8 mouse cellular contexts compared by ENCODE assay signal in genomic region chr8:117646020-117646419, GRCm38 (mm10). TPM values are rescaled to one million over a fixed set of nuclear protein-coding genes. Genes with fewer than 3 reads are reported as not detected.
DNase-seq lines count a peak whose midpoint lies in the region; ATAC-seq and TF ChIP-seq lines count a peak whose summit lies in the region.

No protein-coding gene starts in this region.

- no peak overlapping the region for H3K27ac ChIP-seq in kidney, embryonic 14.5 days (ENCODE audit: low read depth, low read length)
- no peak overlapping the region for H3K27ac ChIP-seq in hindbrain, postnatal 0 days

- H3K4me3 ChIP-seq in kidney, embryonic 14.5 days (ENCODE audit: low read length) = no peak overlapping the region
- no peak overlapping the region for H3K4me3 ChIP-seq in hindbrain, postnatal 0 days (ENCODE audit: low read length)

- H3K4me1 ChIP-seq in kidney, embryonic 14.5 days (ENCODE audit: control insufficient read depth, insufficient read depth, low read length) = no peaks in the 10 kb centered on the region
- no peaks in the 10 kb centered on the region for H3K4me1 ChIP-seq in hindbrain, postnatal 0 days (ENCODE audit: insufficient read depth, low read length)

- peak; percentile 7 for DNase-seq in kidney, adult 11 months
- peak; percentile 15 for DNase-seq in Muller cell, postnatal 12 days (ENCODE audit: inconsistent ontology term)
- DNase-seq in c-Kit-positive CD71-negative TER-119-negative erythroid progenitor cells, embryonic 14.5 days (ENCODE audit: low read depth) = peak; percentile 34
- peak; percentile 86 for DNase-seq in hindbrain, postnatal 0 days (ENCODE audit: low spot score)
- DNase-seq in left cerebral cortex, postnatal 10 days (ENCODE audit: extremely low spot score in 1 of 2, low spot score in 2 of 2) = peak; percentile 63 to 69
- peak; percentile 15 for DNase-seq in retina, adult 2 months (ENCODE audit: low read depth, low spot score)

- intact Hi-C loops in left cerebral cortex, postnatal 10 days (cut with DNase I) = loop anchor here (10.0 kb wide), 1 partner anchor 219 kb away; no protein-coding TSS in a partner anchor

- H3K36me3 ChIP-seq in kidney, embryonic 14.5 days (ENCODE audit: control insufficient read depth, insufficient read depth, low read length) = no peaks in the 10 kb centered on the region
- H3K36me3 ChIP-seq in hindbrain, postnatal 0 days (ENCODE audit: insufficient read depth, low read length) = no peaks in the 10 kb centered on the region

- TF ChIP-seq CTCF in hindbrain, postnatal 0 days (IDR thresholded peaks at IDR 0.05; ENCODE audit: low read depth) = peak; percentile 91

- peaks cover 4% of the 10 kb centered on the region; the same call in 1 of the 2 replicates for H3K9me3 ChIP-seq in kidney, embryonic 14.5 days (ENCODE audit: control insufficient read depth, low read length)
- peaks cover 4% of the 10 kb centered on the region; the same call in 1 of the 2 replicates for H3K9me3 ChIP-seq in hindbrain, postnatal 0 days (ENCODE audit: low read length)

- no peak overlapping the region for H3K4me2 ChIP-seq in kidney, embryonic 14.5 days (replicated peaks; ENCODE audit: low read depth, low read length)
- H3K4me2 ChIP-seq in hindbrain, postnatal 0 days (ENCODE audit: low read depth, low read length) = no peak overlapping the region

- ATAC-seq in kidney, embryonic 14.5 days (ENCODE audit: low FRiP score, low TSS enrichment) = no peak
- no peak for ATAC-seq in hindbrain, postnatal 0 days
- no peak for ATAC-seq in erythroid progenitor cell, adult 5-6 weeks (replicated peaks; ENCODE audit: low FRiP score, poor library complexity, severe bottlenecking)

- H3K9ac ChIP-seq in kidney, embryonic 14.5 days (ENCODE audit: low read depth, low read length) = no peak overlapping the region
- H3K9ac ChIP-seq in hindbrain, postnatal 0 days (replicated peaks; ENCODE audit: low read length) = no peak overlapping the region

- 40% methylated on average over 2 of the region's 2 CpGs for WGBS in kidney, embryonic 14.5 days
- WGBS in hindbrain, postnatal 0 days = 52% methylated on average over 2 of the region's 2 CpGs

- no peaks in the 10 kb centered on the region for H3K27me3 ChIP-seq in kidney, embryonic 14.5 days (ENCODE audit: control insufficient read depth, insufficient read depth, low read length)
- no peaks in the 10 kb centered on the region for H3K27me3 ChIP-seq in hindbrain, postnatal 0 days (ENCODE audit: insufficient read depth, low read length)

RNA-seq across cellular contexts. Expression of gene Sdr42e1, which starts 27.5 kb away (rescaled TPM):
- polyA plus RNA-seq in kidney, embryonic 14.5 days (2014; fragmentation: Nextera tagmentation; extraction: Ambion mirVana) = 1.5 and 2.1 TPM in 2 replicates
- 5.1 and 9.4 TPM in 2 replicates for total RNA-seq in hindbrain, postnatal 0 days (2014; rRNA removed)
- polyA plus RNA-seq in hindbrain, postnatal 0 days (2015; fragmentation: Nextera tagmentation; extraction: Ambion mirVana) = 2.6 and 2.8 TPM in 2 replicates
- 1 to 10 TPM; 4.1 to 4.9 TPM for total RNA-seq in left cerebral cortex, postnatal 10 days (2021)
- 1.4 TPM in 1 of 2 replicates, not detected in the other for total RNA-seq in erythroid progenitor cell, adult 5-6 weeks (2015; ENCODE audit: low replicate concordance)
- total RNA-seq in erythroid progenitor cell, adult 5-6 weeks (2017; ENCODE audit: low replicate concordance) = 0.77 TPM in 1 of 2 replicates, not detected in the other

RNA-seq across cellular contexts. Expression of gene Hsd17b2, which starts 55.7 kb away (rescaled TPM):
- polyA plus RNA-seq in kidney, embryonic 14.5 days (2014; fragmentation: Nextera tagmentation; extraction: Ambion mirVana) = 0.34 TPM in 1 of 2 replicates, not detected in the other
- total RNA-seq in hindbrain, postnatal 0 days (2014; rRNA removed) = 2.0 TPM in 1 of 2 replicates, not detected in the other
- 1.1 TPM in 2 replicates for polyA plus RNA-seq in hindbrain, postnatal 0 days (2015; fragmentation: Nextera tagmentation; extraction: Ambion mirVana)
- total RNA-seq in left cerebral cortex, postnatal 10 days (2021) = under 1 TPM in 1 of 2 experiments, not detected in 1; 0.56 TPM
- not detected in 2 replicates for total RNA-seq in erythroid progenitor cell, adult 5-6 weeks (2015; ENCODE audit: low replicate concordance)
- 2.1 TPM in 1 of 2 replicates, not detected in the other for total RNA-seq in erythroid progenitor cell, adult 5-6 weeks (2017; ENCODE audit: low replicate concordance)

Comparison
In these comparisons a context has a peak if more than half of its experiments do, and no peak if none do; other contexts are left out.
1. DNase-seq: peak in every context shown above with its lines; median percentile 86 in hindbrain, postnatal 0 days; 66 in left cerebral cortex, postnatal 10 days; 34 in c-Kit-positive CD71-negative TER-119-negative erythroid progenitor cells, embryonic 14.5 days; 15 in Muller cell, postnatal 12 days; 15 in retina, adult 2 months; 7 in kidney, adult 11 months.